Mouse (Mus musculus) cerebellum, adult (tissue): ENCODE measurements around the gene Slc25a22.

Source experiments
- ATAC-seq: cut with Nextera tagmentation; 2 replicates; pipeline ENCODE4 v1.9.2; 2017; ENCODE audit warnings: mild to moderate bottlenecking, moderate library complexity, mixed read lengths; ENCODE audit not compliant: insufficient number of reproducible peaks, low FRiP score, low TSS enrichment

Slc25a22 gene

GRCm38 (mm10) chr7:141438201-141438968, 693 bp upstream of the Slc25a22 start:
- ATAC-seq = peak; percentile 15; the same call in 1 of the 2 replicates

DNA sequence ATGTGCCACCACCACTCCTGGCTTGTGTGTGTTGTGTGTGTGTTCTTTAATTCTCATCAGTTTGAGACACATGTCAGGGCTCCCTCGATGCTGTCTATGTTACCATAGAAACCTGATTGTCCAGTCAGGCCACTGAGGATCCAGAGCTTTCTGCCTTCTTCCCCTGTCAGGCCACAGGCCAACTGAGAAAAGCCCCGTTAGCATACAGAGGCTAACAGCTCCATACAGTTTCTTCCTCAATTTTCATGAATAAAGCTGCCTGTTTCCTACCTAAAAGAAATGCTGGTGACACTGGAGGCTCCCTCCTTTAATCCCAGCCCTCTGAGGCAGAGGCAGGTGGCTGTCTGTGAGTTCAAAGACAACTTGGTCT, 1.2 kb downstream of the Slc25a22 start:
- no peak for ATAC-seq

GRCm38 (mm10) chr7:141435856-141436522, 1.7 kb downstream of the Slc25a22 start:
- ATAC-seq = no peak

GRCm38 (mm10) chr7:141435129-141435855, 2.4 kb downstream of the Slc25a22 start:
- no peak for ATAC-seq

- ATAC-seq = no peak
Observed at GRCm38 (mm10) chr7:141434464-141434863, 3.2 kb downstream of the Slc25a22 start.

DNA sequence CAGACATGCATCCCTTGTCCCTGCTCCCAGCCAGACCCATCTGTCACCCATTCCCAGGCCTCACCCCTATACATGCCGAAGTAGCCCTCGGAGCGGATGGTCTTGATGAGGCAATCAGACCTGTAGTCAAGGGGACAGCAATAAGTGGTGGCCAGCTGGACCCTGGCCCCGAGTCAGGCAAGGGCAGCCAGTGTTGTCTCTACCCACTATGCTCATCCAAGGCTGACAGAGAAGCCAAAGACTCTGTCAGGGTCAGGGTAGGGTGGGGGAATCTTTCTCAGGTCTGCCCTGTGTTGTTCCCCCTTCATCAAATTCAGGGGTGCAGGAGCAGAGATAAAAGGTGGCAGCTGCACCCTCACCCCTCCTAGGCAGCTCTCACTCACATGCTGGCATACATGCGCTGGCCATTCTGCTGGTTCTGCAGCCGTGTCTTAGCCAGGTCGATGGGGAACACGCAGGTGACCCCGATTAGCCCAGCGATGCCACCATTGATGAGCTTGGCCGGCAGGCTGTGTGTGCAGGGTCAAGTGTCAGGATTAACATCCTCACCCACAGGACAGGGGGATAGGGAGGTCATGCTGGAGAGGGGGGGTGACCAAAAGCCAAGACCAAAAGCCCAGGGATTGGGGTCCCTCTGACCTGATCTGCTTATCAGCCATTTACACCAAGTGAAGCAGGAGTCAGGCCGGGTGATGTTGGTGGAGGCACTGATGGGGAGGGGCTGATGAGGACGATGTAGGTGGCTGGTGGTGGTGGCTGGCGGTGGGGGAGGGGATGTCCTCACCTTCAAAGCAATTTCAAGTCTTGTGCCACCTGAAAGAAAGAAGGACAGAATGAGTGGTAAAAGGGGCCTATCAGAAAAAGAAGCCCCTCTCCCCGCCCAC, 3.9 kb downstream of the Slc25a22 start:
- ATAC-seq = no peak

- ATAC-seq = peak; percentile 29; the same call in 1 of the 2 replicates
Observed at GRCm38 (mm10) chr7:141432741-141433516, 4.8 kb downstream of the Slc25a22 start.

DNA sequence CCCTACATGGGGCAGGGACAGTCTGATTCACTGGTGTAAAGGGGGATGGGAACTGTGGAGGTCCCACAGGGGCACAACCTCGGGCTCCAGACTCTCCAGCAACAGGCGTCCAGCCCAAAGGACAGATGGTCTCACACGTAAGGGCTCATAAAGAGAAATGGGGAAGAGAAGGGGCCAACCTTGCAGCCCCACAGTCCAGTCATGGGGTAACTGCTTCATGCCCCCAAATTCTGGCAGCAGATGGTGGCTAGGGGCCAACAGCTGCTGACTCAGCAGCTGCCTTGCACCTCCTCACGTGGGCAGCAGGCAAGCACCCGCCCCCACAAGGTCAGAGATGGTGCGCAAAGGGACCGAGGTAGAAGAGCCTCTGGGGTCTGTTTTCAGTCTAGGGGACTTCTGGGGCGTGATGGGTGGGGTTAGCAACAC, 5.5 kb downstream of the Slc25a22 start:
- ATAC-seq = no peak

- ATAC-seq = no peak
Observed at GRCm38 (mm10) chr7:141431434-141432185, 6.1 kb downstream of the Slc25a22 start.

GRCm38 (mm10) chr7:141430585-141431240, 7.0 kb downstream of the Slc25a22 start:
- ATAC-seq = no peak

GRCm38 (mm10) chr7:141429840-141430584, 7.7 kb downstream of the Slc25a22 start:
- ATAC-seq = no peak

GRCm38 (mm10) chr7:141429310-141429709, 8.4 kb downstream of the Slc25a22 start, which contains the start of gene Cend1:
TSS of gene Cend1 (minus strand) at chr7:141429491.
- ATAC-seq = peak; percentile 66

- no peak for ATAC-seq
Observed at GRCm38 (mm10) chr7:141428701-141429100, 9.0 kb downstream of the Slc25a22 start.

GRCm38 (mm10) chr7:141426948-141427730, 10.6 kb downstream of the Slc25a22 start:
- ATAC-seq = no peak

DNA sequence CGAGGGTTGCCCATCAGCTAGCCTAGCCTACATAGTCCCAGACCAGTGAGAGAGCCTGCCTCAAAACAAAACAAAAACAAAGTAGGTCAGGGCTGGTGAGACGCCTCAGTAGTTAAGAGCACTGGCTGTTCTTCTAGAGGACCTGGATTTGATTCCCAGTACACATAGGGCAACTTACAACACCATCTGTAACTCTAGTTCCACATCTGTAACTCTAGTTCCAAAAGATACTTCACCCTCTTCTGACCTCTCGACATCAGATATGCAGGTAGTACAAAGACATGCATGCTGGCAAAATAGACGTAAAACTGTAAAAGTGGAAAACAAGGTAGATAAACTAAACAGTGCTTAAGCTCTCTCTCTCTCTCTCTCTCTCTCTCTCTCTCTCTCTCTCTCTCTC, 13.9 kb downstream of the Slc25a22 start:
- ATAC-seq = no peak

- ATAC-seq = no peak
Observed at GRCm38 (mm10) chr7:141420030-141420702, 17.5 kb downstream of the Slc25a22 start.
